Mouse (Mus musculus) neural tube, embryonic 13.5 days (tissue): ENCODE measurements at regions not wholly inside any gene's neighbourhood (a gene's known extent, or its start where the extent isn't known, plus 50 kb on each side); places are given as distances from the start of the nearest gene placed in this dataset.

Source experiments
- ATAC-seq: fragments of 200-750 bp; cut with Nextera tagmentation; 2 replicates; pipeline ENCODE4 v1.8.0; 2017; ENCODE audit warnings: low read depth, mild to moderate bottlenecking, moderate TSS enrichment, moderate library complexity
- H3K27ac ChIP-seq: fragments of 300-500 bp; sonication (generic); replicated peaks from 2 replicates; pipeline ENCODE4 v1.5.1; 2015; ENCODE audit warnings: moderate library complexity, mild to moderate bottlenecking, inconsistent platforms
- H3K27me3 ChIP-seq: fragments of 300-500 bp; sonication (generic); 2 replicates; pipeline ENCODE4 v1.6.1; 2015; ENCODE audit warnings: mild to moderate bottlenecking, inconsistent platforms
- H3K36me3 ChIP-seq: fragments of 300-500 bp; sonication (generic); 2 replicates; pipeline ENCODE4 v1.6.1; 2015; ENCODE audit warnings: mild to moderate bottlenecking, inconsistent platforms
- H3K4me1 ChIP-seq: fragments of 300-500 bp; sonication (generic); replicated peaks from 2 replicates; pipeline ENCODE4 v1.6.1; 2015; ENCODE audit warnings: inconsistent platforms
- H3K4me2 ChIP-seq: fragments of 300-500 bp; sonication (generic); 2 replicates; pipeline ENCODE4 v1.6.1; 2015; ENCODE audit warnings: inconsistent platforms, mild to moderate bottlenecking, moderate library complexity
- H3K4me3 ChIP-seq: fragments of 300-500 bp; sonication (generic); 2 replicates; pipeline ENCODE4 v1.5.1; 2015; ENCODE audit warnings: mild to moderate bottlenecking, inconsistent platforms
- H3K9ac ChIP-seq: fragments of 300-500 bp; sonication (generic); 2 replicates; pipeline ENCODE4 v1.6.1; 2015; ENCODE audit warnings: moderate library complexity, mild to moderate bottlenecking, inconsistent platforms
- H3K9me3 ChIP-seq: fragments of 300-500 bp; sonication (generic); 2 replicates; pipeline ENCODE4 v1.6.1; 2016; ENCODE audit warnings: inconsistent platforms
- WGBS: fragments of 180-500 bp; shearing (Covaris S2); methylation state at CpG from one replicate; pipeline ENCODE4 v1.1.7; 2015; 5-methylcytosine and 5-hydroxymethylcytosine counted together

GRCm38 (mm10) chr3:143822564-143823394 lies 382.2 kb downstream of the Lmo4 start:
- 64% methylated on average over 8 of the region's 8 CpGs for WGBS
- no peak for ATAC-seq
- H3K36me3 ChIP-seq: no peaks in the 10 kb centered on the region

GRCm38 (mm10) chr3:143807544-143807943 lies 397.5 kb downstream of the Lmo4 start:
- ATAC-seq: no peak
- Histone ChIP-seq H3K9ac (no peak overlapping the region), H3K27ac (no peak overlapping the region), H3K4me1 (no peaks in the 10 kb centered on the region), H3K36me3 (no peaks in the 10 kb centered on the region), H3K4me3 (no peak overlapping the region), H3K27me3 (no peaks in the 10 kb centered on the region), H3K4me2 (no peak overlapping the region), H3K9me3 (no peaks in the 10 kb centered on the region)
- 94% methylated on average over 8 of the region's 8 CpGs for WGBS

More at GRCm38 (mm10) chr3:143822564-143823394, 382.2 kb downstream of the Lmo4 start:
- Histone ChIP-seq H3K9ac (no peak overlapping the region), H3K27me3 (no peaks in the 10 kb centered on the region), H3K27ac (no peak overlapping the region), H3K9me3 (no peaks in the 10 kb centered on the region), H3K4me2 (no peak overlapping the region), H3K4me3 (no peak overlapping the region), H3K4me1 (no peaks in the 10 kb centered on the region)

GRCm38 (mm10) chr3:143806940-143807339 lies 398.1 kb downstream of the Lmo4 start:
- Histone ChIP-seq H3K9me3 (no peaks in the 10 kb centered on the region), H3K4me2 (no peak overlapping the region), H3K4me3 (no peak overlapping the region), H3K27me3 (no peaks in the 10 kb centered on the region), H3K9ac (no peak overlapping the region), H3K4me1 (no peaks in the 10 kb centered on the region), H3K27ac (no peak overlapping the region), H3K36me3 (no peaks in the 10 kb centered on the region)
- 76% methylated on average over 3 of the region's 3 CpGs for WGBS
- no peak for ATAC-seq

- H3K9me3 ChIP-seq: no peaks in the 10 kb centered on the region
- 0 out of 2 replicates have a peak, but pooled peaks cover 3% of the 10 kb centered on the region for H3K4me1 ChIP-seq
- ATAC-seq: no peak
- H3K4me3 ChIP-seq: no peak overlapping the region
- H3K36me3 ChIP-seq: no peaks in the 10 kb centered on the region
- H3K27ac ChIP-seq: no peak overlapping the region
- H3K4me2 ChIP-seq: no peak overlapping the region
- no peaks in the 10 kb centered on the region for H3K27me3 ChIP-seq
- H3K9ac ChIP-seq: no peak overlapping the region
- 42% methylated on average over 5 of the region's 5 CpGs for WGBS
Observed at GRCm38 (mm10) chr3:143797850-143798249, 407.2 kb downstream of the Lmo4 start.

GRCm38 (mm10) chr3:143790905-143791304 lies 414.1 kb downstream of the Lmo4 start:
- Histone ChIP-seq H3K9me3 (no peaks in the 10 kb centered on the region), H3K36me3 (no peaks in the 10 kb centered on the region), H3K4me2 (no peak overlapping the region), H3K27me3 (no peaks in the 10 kb centered on the region), H3K27ac (no peak overlapping the region), H3K4me1 (peaks cover 8% of the 10 kb centered on the region; the same call in 1 of the 2 replicates), H3K4me3 (no peak overlapping the region), H3K9ac (no peak overlapping the region)
- ATAC-seq: no peak
- WGBS: 82% methylated on average over 8 of the region's 8 CpGs

GRCm38 (mm10) chr3:143789932-143790570 lies 415.0 kb downstream of the Lmo4 start:
- H3K4me2 ChIP-seq: no peak overlapping the region
- H3K9ac ChIP-seq: no peak overlapping the region
- no peaks in the 10 kb centered on the region for H3K36me3 ChIP-seq
- no peak for ATAC-seq
- H3K27me3 ChIP-seq: no peaks in the 10 kb centered on the region
- H3K9me3 ChIP-seq: no peaks in the 10 kb centered on the region
- WGBS: 33% methylated on average over 8 of the region's 8 CpGs
- no peak overlapping the region for H3K27ac ChIP-seq
- no peak overlapping the region for H3K4me3 ChIP-seq
- H3K4me1 ChIP-seq: peaks cover 8% of the 10 kb centered on the region; the same call in 1 of the 2 replicates

- 94% methylated on average over 8 of the region's 8 CpGs for WGBS
Observed at GRCm38 (mm10) chr3:143786889-143787288, 418.1 kb downstream of the Lmo4 start.

GRCm38 (mm10) chr3:143784353-143784791 lies 420.6 kb downstream of the Lmo4 start:
- no peaks in the 10 kb centered on the region for H3K4me1 ChIP-seq
- 69% methylated on average over 3 of the region's 3 CpGs for WGBS
- H3K4me3 ChIP-seq: no peak overlapping the region
- H3K9me3 ChIP-seq: no peaks in the 10 kb centered on the region
- no peaks in the 10 kb centered on the region for H3K36me3 ChIP-seq
- no peaks in the 10 kb centered on the region for H3K27me3 ChIP-seq
- no peak overlapping the region for H3K9ac ChIP-seq
- no peak overlapping the region for H3K27ac ChIP-seq
- no peak overlapping the region for H3K4me2 ChIP-seq
- no peak for ATAC-seq

More at GRCm38 (mm10) chr3:143786889-143787288, 418.1 kb downstream of the Lmo4 start:
- ATAC-seq: no peak
- peaks cover 8% of the 10 kb centered on the region; the same call in 1 of the 2 replicates for H3K4me1 ChIP-seq
- no peak overlapping the region for H3K9ac ChIP-seq
- H3K4me2 ChIP-seq: no peak overlapping the region
- H3K27ac ChIP-seq: no peak overlapping the region
- no peaks in the 10 kb centered on the region for H3K36me3 ChIP-seq
- H3K27me3 ChIP-seq: no peaks in the 10 kb centered on the region
- H3K4me3 ChIP-seq: no peak overlapping the region
- no peaks in the 10 kb centered on the region for H3K9me3 ChIP-seq

GRCm38 (mm10) chr3:143778161-143778560 lies 426.9 kb downstream of the Lmo4 start:
- Histone ChIP-seq H3K4me2 (no peak overlapping the region), H3K27ac (no peak overlapping the region), H3K4me1 (no peaks in the 10 kb centered on the region), H3K9me3 (no peaks in the 10 kb centered on the region), H3K4me3 (no peak overlapping the region), H3K36me3 (no peaks in the 10 kb centered on the region), H3K27me3 (no peaks in the 10 kb centered on the region), H3K9ac (no peak overlapping the region)
- 61% methylated on average over 2 of the region's 2 CpGs for WGBS
- ATAC-seq: no peak

GRCm38 (mm10) chr3:143759337-143759736 lies 445.7 kb downstream of the Lmo4 start:
- WGBS: 84% methylated on average over 1 of the region's 1 CpGs
- Histone ChIP-seq H3K36me3 (no peaks in the 10 kb centered on the region), H3K27ac (no peak overlapping the region), H3K9me3 (no peaks in the 10 kb centered on the region), H3K4me1 (no peaks in the 10 kb centered on the region), H3K27me3 (no peaks in the 10 kb centered on the region), H3K4me2 (no peak overlapping the region), H3K9ac (no peak overlapping the region), H3K4me3 (no peak overlapping the region)
- no peak for ATAC-seq

- H3K9me3 ChIP-seq: no peaks in the 10 kb centered on the region
- H3K27me3 ChIP-seq: no peaks in the 10 kb centered on the region
- H3K36me3 ChIP-seq: no peaks in the 10 kb centered on the region
- ATAC-seq: no peak
- no peak overlapping the region for H3K27ac ChIP-seq
- H3K4me3 ChIP-seq: no peak overlapping the region
- no peaks in the 10 kb centered on the region for H3K4me1 ChIP-seq
- H3K9ac ChIP-seq: no peak overlapping the region
- WGBS: 83% methylated on average over 3 of the region's 3 CpGs
- no peak overlapping the region for H3K4me2 ChIP-seq
Observed at GRCm38 (mm10) chr3:143753197-143753596, 451.8 kb downstream of the Lmo4 start.

- Histone ChIP-seq H3K9me3 (no peaks in the 10 kb centered on the region), H3K4me3 (no peak overlapping the region), H3K4me2 (no peak overlapping the region), H3K9ac (no peak overlapping the region), H3K36me3 (no peaks in the 10 kb centered on the region), H3K4me1 (no peaks in the 10 kb centered on the region), H3K27ac (no peak overlapping the region), H3K27me3 (no peaks in the 10 kb centered on the region)
- ATAC-seq: no peak
- WGBS: 88% methylated on average over 1 of the region's 1 CpGs
Observed at GRCm38 (mm10) chr3:143752660-143753059, 452.4 kb downstream of the Lmo4 start.
